8 mouse cellular contexts compared by ENCODE assay signal in genomic region chr4:138495775-138496174, GRCm38 (mm10). TPM values are rescaled to one million over a fixed set of nuclear protein-coding genes. Genes with fewer than 3 reads are reported as not detected.
DNase-seq lines count a peak whose midpoint lies in the region; ATAC-seq lines count a peak whose summit lies in the region.

No protein-coding gene starts in this region.

- ATAC-seq in stomach, embryonic 14.5 days (ENCODE audit: insufficient number of reproducible peaks, insufficient read depth, low FRiP score, low read depth): no peak
- no peak for ATAC-seq in activated CD4-positive, CD25-positive, alpha-beta regulatory T cell, adult 4 months

- peaks cover 38% of the 10 kb centered on the region for H3K4me1 ChIP-seq in stomach, embryonic 14.5 days (ENCODE audit: control insufficient read depth, insufficient read depth, low read length)

- 6% methylated on average over 13 of the region's 13 CpGs for whole genome bisulfite sequencing in stomach, embryonic 14.5 days

- H3K9me3 ChIP-seq in stomach, embryonic 14.5 days (ENCODE audit: control insufficient read depth, low read depth, low read length): no peaks in the 10 kb centered on the region

- no peak overlapping the region for H3K4me3 ChIP-seq in stomach, embryonic 14.5 days (ENCODE audit: low read depth, low read length)

- H3K27me3 ChIP-seq in stomach, embryonic 14.5 days (ENCODE audit: control insufficient read depth, insufficient read depth, low read length): no peaks in the 10 kb centered on the region

- H3K9ac ChIP-seq in stomach, embryonic 14.5 days (replicated peaks; ENCODE audit: low read depth, low read length): no peak overlapping the region

- H3K4me2 ChIP-seq in stomach, embryonic 14.5 days (replicated peaks; ENCODE audit: low read depth, low read length): peak overlapping the region; percentile 32

- DNase-seq in ovary, postnatal 36 days (ENCODE audit: low spot score): peak; percentile 25
- no peak for DNase-seq in ovary, adult 18-20 months (ENCODE audit: low spot score)
- peak; percentile 15 to 21 for DNase-seq in heart, adult 9 months (ENCODE audit: low spot score in 2 of 2)
- DNase-seq in kidney, postnatal 4 days: peak; percentile 73 to 80
- DNase-seq in cerebellum, adult 18-20 months: no peak
- no peak for DNase-seq in T-cell, adult 2 months (ENCODE audit: low spot score)

- peak overlapping the region; percentile 67; the same call in 1 of the 2 replicates for H3K27ac ChIP-seq in stomach, embryonic 14.5 days (ENCODE audit: low read length)

- H3K36me3 ChIP-seq in stomach, embryonic 14.5 days (ENCODE audit: control insufficient read depth, insufficient read depth, low read length): no peaks in the 10 kb centered on the region

RNA-seq across cellular contexts. Expression of gene Camk2n1, which starts 41.7 kb away (rescaled TPM):
- polyA plus RNA-seq in stomach, embryonic 14.5 days (2014; fragmentation: Nextera tagmentation; extraction: Ambion mirVana): 4.0 and 5.1 TPM in 2 replicates
- polyA plus RNA-seq in activated CD4-positive, CD25-positive, alpha-beta regulatory T cell, adult 4 months (2017; shearing (Covaris generic)): under 1 TPM; 0.38 to 0.80 TPM

Comparison
In these comparisons a context has a peak if more than half of its experiments do, and no peak if none do; other contexts are left out.
1. DNase-seq: peak in ovary, postnatal 36 days (single experiment), heart, adult 9 months (2 of 2) and kidney, postnatal 4 days (2 of 2); none in ovary, adult 18-20 months (single experiment), cerebellum, adult 18-20 months (0 of 2) and T-cell, adult 2 months (single experiment).